Mouse (Mus musculus) ES-E14 (cell line): ENCODE results near the gene Cntnap2.

Experiments
- CHD2 ChIP-seq: IDR thresholded peaks from 2 replicates; pipeline ENCODE4 v1.6.1; 2014; ENCODE audit warnings: mild to moderate bottlenecking, low read depth, low read length, inconsistent platforms
- HCFC1 ChIP-seq: IDR thresholded peaks from 2 replicates; pipeline ENCODE4 v1.6.1; 2012; ENCODE audit warnings: low read length, inconsistent platforms, borderline replicate concordance; ENCODE audit not compliant: insufficient read depth
- MAFK ChIP-seq: IDR thresholded peaks from 2 replicates; pipeline ENCODE4 v1.6.1; 2014; ENCODE audit warnings: mild to moderate bottlenecking, low read depth, low read length, inconsistent platforms; ENCODE audit not compliant: insufficient read depth
- ZC3H11A ChIP-seq: IDR thresholded peaks from 2 replicates; pipeline ENCODE4 v1.6.1; 2012; ENCODE audit warnings: low read depth, mild to moderate bottlenecking, inconsistent platforms, low read length, borderline replicate concordance
- ZNF384 ChIP-seq: IDR thresholded peaks from 2 replicates; pipeline ENCODE4 v1.6.1; 2012; ENCODE audit warnings: low read depth, low read length, inconsistent platforms

DNA sequence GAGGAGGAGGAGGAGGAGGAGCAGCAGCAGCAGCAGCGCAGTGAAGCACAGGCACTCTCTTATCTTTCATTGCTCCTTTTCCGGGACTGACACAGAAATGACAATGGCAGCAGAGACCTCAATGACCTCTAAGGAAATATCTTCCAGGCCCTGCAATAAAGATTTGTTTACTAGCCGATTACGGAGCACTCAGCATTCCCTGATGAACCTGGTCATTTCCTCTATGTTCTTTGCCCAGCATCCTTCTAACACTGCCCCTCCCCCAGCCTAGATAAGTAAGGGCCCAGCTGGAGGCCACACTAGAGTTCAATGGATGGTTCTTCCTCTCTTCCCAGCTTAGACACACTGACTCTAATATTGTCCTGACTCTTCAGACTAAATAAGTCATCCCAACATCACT is 2270.1 kb downstream of the Cntnap2 start:
- TF ChIP-seq ZC3H11A (no peak), ZNF384 (no peak), HCFC1 (no peak), MAFK (no peak), CHD2 (no peak)
